Comparison of ENCODE assay signal across 1 mouse cellular context in genomic region chr2:30092280-30092918, GRCm38 (mm10).
TF ChIP-seq lines count a peak whose summit lies in the region.

No protein-coding gene starts in this region.

TF ChIP-seq in MEL, 35 proteins besides CTCF, POLR2A, EP300 and RAD21 (continued from another document):
- no peak for TF ChIP-seq BHLHE40 (IDR thresholded peaks at IDR 0.05; ENCODE audit: borderline replicate concordance, low read depth, low read length)
- TF ChIP-seq RCOR1 (IDR thresholded peaks at IDR 0.05; ENCODE audit: low read depth, low read length) = no peak
- TF ChIP-seq KAT2A (conservative IDR thresholded peaks at IDR 0.05; ENCODE audit: low read depth, low read length) = no peak
- TF ChIP-seq ELF1 (IDR thresholded peaks at IDR 0.05; ENCODE audit: low read depth, low read length) = no peak
- no peak for TF ChIP-seq MAFK (IDR thresholded peaks at IDR 0.05; ENCODE audit: borderline replicate concordance, low read depth, low read length)
- TF ChIP-seq UBTF (IDR thresholded peaks at IDR 0.05; ENCODE audit: borderline replicate concordance, insufficient read depth, low read depth, low read length) = no peak
- no peak for TF ChIP-seq POLR2AphosphoS2 (IDR thresholded peaks at IDR 0.05; ENCODE audit: low read length)
- TF ChIP-seq ZMIZ1 (IDR thresholded peaks at IDR 0.05; ENCODE audit: low read depth, low read length) = no peak
- TF ChIP-seq GATA1 (IDR thresholded peaks at IDR 0.05; ENCODE audit: low read depth, low read length) = no peak
